Mouse (Mus musculus): ENCODE measurements around the gene Ghdc.

The Ghdc gene

GRCm38 (mm10) chr11:100782568-100782967, 11.8 kb upstream of the Ghdc start:
- no peak for DNase-seq (ENCODE audit: low spot score)

DNA sequence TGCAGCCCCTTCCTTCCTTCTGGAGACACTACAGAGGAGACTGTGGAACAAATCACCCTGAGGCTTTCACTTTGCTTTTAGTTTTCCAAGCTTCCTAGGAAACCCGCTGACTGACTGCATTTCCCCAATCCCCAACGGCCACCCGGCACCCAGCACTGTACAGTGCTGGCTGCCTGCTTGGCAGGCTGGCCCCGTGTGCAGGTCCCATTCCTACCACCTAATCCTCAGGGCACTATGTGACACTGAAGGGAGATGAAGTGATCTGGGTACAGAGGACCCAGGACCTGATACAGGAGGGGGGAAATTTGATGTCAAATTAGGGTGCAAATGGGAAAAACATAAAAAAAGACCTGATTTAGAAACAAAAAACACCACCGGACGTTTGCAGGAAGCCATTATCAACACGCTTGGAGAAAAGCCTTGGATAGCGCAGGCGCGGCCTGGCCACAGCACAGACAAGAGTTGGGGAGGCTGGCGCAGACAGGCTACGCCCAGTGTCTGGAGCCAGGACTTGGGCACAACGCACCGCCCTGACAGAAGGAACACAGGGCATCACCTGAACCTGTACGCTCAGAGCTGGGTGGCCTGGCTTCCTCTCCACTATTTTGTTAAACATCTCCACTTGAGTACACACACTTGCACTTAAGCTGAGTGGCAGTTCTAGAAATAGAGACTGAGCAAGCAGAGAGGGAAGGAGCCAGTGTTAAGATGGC, 11.2 kb upstream of the Ghdc start:
- DNase-seq (ENCODE audit: low spot score), result no peak

- no peak for DNase-seq (ENCODE audit: low spot score)
These were observed 9.5 kb upstream of the Ghdc start for GRCm38 (mm10) chr11:100780247-100780646.

- DNase-seq (ENCODE audit: low spot score), result no peak
These were observed 7.3 kb upstream of the Ghdc start for GRCm38 (mm10) chr11:100778069-100778468.

- no peak for DNase-seq (ENCODE audit: low spot score)
These were observed 5.2 kb upstream of the Ghdc start for GRCm38 (mm10) chr11:100775921-100776320.

DNA sequence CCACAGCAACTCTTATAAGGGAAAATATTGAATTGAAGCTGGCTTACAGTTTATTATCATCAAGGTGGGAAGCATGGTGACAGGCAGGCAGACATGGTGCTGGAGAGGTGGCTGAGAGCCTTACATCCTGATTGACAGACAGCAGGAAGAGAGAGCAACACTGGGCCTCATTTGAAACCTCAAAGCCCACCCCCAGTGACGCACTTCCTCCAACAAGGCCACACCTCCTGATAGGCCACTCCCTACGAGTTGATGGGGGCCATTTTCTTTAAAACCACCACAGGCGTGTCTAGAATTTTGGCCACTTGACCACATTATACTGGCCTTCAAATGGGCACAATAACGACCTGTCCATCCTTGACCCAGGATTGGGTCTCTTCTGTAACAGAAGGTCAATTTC, 3.5 kb upstream of the Ghdc start:
- DNase-seq (ENCODE audit: low spot score), result no peak

GRCm38 (mm10) chr11:100769980-100770379, 777 bp downstream of the Ghdc start:
- no peak for DNase-seq (ENCODE audit: low spot score)

GRCm38 (mm10) chr11:100767871-100768270, 2.9 kb downstream of the Ghdc start:
- DNase-seq (ENCODE audit: low spot score), result no peak

DNA sequence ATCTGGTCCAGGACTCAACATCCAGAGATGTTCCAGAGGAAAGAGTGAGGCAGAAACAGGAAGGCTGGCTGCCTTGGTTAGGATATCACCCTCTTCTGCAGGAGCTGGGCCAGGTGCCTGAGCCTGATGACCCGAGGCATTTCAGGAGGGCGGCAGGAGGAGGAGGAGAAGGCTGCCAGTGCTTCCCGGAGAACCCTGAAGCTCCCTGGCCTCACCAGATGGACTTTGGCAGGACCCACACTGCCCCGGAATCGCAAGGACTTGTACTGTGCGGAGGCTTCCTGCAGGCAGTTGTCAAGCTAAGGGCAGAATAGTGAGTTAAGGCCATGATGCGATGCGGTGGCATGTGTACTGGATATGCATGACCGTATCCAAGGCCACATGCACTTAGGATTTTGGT, 4.0 kb downstream of the Ghdc start:
- DNase-seq (ENCODE audit: low spot score), result no peak

DNA sequence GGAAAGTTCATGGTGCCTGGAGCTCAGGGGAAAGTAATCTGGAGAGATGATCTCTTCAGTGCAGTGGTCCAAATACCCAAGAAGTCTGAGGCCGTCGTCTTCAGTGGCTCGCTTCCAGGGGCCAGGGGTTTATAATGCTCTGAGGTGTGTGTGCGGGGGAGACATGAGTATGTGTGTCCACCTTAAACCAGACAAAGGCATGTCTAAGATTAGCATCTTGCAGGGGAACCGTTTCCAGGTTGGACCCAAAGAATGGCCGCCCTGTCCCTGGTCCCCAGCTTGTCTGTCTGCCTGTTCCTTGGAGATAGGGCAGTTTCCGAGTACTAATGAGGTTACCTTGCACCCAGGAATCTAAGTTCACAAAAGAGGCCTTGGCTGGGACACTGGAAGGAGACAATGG, 7.9 kb downstream of the Ghdc start, which contains the start of gene Hcrt:
Gene Hcrt, minus strand, starts transcription at position 101 of the 400 bp plus-strand sequence.
- no peak for DNase-seq (ENCODE audit: low spot score)

GRCm38 (mm10) chr11:100761547-100762045, 9.2 kb downstream of the Ghdc start:
- DNase-seq (ENCODE audit: low spot score), result peak; percentile 95

GRCm38 (mm10) chr11:100759611-100760233, 11.0 kb downstream of the Ghdc start, which contains the start of gene Kcnh4:
Gene Kcnh4 (minus strand): TSS chr11:100759942.
- DNase-seq (ENCODE audit: low spot score), result peak; percentile 69

GRCm38 (mm10) chr11:100758707-100759610, 11.8 kb downstream of the Ghdc start:
- DNase-seq (ENCODE audit: low spot score), result peak; percentile 74

DNA sequence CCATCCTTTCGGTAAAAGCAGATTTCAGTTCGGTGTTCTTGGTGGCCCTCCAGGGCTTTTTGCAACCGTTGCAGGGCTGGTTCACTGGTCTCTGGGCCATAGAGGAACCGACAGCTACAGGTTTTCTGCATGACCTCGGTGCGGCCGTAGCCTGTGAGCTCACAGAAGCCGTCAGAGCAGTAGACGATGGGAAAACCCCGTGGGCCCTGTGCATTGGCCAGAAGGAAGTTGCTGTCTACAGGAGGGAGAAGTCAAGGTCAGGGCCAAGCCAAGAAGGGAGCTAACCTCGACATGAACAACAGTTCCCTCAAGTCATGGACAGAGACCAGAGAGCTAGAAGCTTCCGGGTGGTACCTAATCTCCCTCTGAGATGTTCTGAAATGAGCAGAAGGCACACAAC, 13.2 kb downstream of the Ghdc start:
- no peak for DNase-seq (ENCODE audit: low spot score)

DNA sequence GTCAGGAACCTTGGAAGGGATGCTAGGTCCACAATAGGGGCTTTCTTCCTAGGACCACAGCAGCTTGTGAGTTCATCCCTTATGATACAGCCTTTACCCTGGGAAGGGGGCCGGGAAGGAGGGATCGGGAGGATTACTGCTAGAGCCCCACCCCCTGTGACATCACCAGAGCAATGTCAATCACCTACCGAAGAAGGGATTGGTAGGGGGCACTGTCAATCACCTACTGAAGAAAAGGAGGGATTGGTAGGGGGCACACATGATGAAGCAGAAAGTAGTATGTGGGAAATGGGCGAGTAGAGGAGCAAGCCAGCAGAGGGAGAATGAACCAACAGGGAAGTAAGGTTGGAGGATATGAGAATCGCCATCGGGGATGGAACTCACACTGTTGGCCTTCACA, 14.3 kb downstream of the Ghdc start:
- no peak for DNase-seq (ENCODE audit: low spot score)

DNA sequence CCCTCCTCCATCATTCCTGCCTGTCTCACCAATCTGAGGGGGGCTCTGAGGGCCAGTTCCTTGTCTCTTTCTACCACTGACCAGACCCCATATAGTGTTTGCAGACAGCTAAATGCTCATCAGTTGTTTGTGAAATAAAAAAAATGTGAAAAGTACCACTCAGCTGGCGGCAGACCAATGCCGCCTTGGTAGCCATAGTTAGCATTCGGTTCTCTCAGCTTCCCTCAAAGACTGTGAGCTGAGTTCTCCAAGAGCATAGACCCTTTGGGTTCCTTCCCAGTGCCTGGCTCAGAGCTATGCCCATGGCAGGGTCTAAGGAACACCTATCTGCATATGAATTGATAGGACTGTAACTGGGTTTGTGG, 16.1 kb downstream of the Ghdc start:
- no peak for DNase-seq (ENCODE audit: low spot score)

GRCm38 (mm10) chr11:100754021-100754692, 16.6 kb downstream of the Ghdc start:
- no peak for DNase-seq (ENCODE audit: low spot score)

DNA sequence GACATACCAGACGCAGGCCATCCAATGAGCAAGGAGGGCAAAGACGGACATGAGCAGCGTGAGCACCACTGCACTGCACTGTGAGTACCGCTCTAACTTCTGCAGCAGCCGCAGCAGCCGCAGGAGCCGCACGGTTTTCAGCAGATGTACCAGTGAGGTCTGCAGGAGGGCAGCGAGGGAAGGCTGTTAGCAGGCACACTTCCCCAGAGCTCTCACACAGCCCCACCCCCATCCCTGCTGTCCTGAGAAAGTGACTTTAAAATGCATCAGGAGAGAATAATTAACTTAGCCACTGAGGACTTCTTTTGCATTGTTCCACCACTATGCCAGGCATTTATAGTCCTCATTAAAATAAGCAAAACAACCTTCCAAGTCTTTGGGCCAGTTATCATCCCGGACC, 18.5 kb downstream of the Ghdc start:
- no peak for DNase-seq (ENCODE audit: low spot score)

DNA sequence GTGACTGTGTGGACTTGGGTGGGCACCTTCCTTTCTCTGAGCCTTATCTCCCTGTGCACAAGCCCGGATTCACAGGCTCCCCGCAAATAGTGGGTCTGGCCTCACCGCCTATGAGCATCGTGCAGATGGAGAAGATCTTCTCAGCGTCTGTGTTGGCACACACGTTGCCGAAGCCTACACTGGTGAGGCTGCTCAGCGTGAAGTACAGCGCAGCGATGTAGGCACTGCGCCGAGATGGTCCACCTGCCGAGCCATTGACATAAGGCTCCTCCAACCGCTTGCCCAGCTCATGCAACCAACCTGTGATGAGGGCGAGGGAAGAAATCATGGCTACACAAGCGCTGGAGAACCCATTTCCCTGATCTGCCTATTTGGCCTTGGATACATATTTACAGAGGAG, 20.6 kb downstream of the Ghdc start:
- DNase-seq (ENCODE audit: low spot score), result no peak

DNA sequence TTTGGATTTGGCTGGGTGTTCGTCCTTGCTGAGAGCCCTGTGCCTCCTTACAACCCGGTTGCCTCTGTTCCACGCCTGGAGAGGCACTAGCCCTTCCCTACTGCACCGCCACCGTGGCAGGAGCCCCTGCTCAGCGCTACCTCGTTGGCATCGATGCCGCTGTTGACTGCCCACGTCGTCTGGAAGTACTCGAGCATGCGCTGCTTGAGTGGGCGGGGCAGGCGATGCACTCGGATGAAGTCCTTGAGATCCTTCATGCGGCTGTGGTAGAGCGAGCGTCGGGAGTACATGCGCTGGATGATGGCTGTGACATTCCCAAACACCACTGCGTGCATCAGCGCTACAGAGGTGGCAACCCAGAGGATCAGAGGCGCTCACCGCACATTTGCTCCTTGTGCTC, 21.3 kb downstream of the Ghdc start:
- DNase-seq (ENCODE audit: low spot score), result no peak

DNA sequence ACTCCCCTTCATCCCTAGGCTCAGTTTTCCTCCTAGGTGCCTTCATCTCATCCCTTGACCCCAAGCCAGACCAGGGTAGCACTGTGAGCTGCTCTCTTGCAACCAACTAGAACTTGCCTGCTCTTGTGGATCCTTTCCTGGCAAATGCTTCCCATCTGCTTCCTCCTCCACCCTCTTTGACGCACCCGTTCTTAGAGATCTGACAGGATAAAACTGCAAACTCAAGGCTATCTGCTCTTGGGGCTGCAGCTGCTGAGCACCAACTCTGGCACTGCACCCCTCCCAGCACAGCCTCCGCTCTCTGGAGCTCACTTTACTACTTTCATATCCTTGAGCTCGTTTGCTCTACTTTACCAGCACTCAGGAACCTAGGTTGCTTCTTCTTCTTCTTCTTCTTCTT, 22.1 kb downstream of the Ghdc start:
- no peak for DNase-seq (ENCODE audit: low spot score)

DNA sequence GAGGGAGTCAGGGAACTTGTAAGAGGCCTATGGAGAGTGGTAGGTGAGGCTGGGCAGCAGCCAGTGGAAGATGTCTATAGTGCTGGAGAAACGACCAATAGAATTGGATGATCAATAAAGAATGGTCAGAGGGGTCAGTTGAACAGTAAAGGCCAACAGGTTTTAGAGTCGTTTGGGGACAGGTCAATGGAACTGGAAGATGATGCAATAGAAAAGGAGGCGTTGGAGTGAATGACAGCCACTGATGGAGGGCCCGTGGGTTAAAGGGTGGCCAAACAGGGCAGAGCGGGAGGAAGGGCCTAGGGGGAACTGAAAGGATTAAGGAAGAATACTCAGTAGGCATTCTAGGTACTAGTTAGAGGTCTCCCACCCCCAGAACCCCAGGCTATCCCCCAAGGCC, 23.6 kb downstream of the Ghdc start:
- no peak for DNase-seq (ENCODE audit: low spot score)
